Mouse (Mus musculus) mouse trophoblast stem cell (cell line): Measurements from ENCODE around the gene Kif22.

Experiments used
- in situ Hi-C, 2 experiments: fragments of 300-500 bp; cut with MseI, MboI; formaldehyde crosslinking; loops; 2 replicates in 1 of 2; 3 replicates in 1 of 2; pipeline ENCODE4 v1.15.1; 2025

Kif22 gene

GRCm38 (mm10) chr7:127031244-127031643 is 11.0 kb downstream of the Kif22 start:
- in situ Hi-C loops = no loop called here

- in situ Hi-C loops = no loop called here
These were observed 12.1 kb downstream of the Kif22 start for GRCm38 (mm10) chr7:127030172-127030571.

- in situ Hi-C loops = no loop called here
These were observed 14.4 kb downstream of the Kif22 start for GRCm38 (mm10) chr7:127027885-127028284.

- in situ Hi-C loops = no loop called here
These were observed 15.1 kb downstream of the Kif22 start, which contains the start of gene Maz for GRCm38 (mm10) chr7:127026984-127027726. Gene Maz (minus strand): TSS chr7:127027037.

GRCm38 (mm10) chr7:127026616-127026983 is 15.7 kb downstream of the Kif22 start:
- in situ Hi-C loops = no loop called here

- in situ Hi-C loops = no loop called here
These were observed 16.1 kb downstream of the Kif22 start for GRCm38 (mm10) chr7:127026161-127026600.

GRCm38 (mm10) chr7:127025556-127026160 is 16.6 kb downstream of the Kif22 start:
- in situ Hi-C loops = no loop called here

GRCm38 (mm10) chr7:127024755-127025555 is 17.3 kb downstream of the Kif22 start:
- in situ Hi-C loops = no loop called here

- in situ Hi-C loops = no loop called here
These were observed 18.2 kb downstream of the Kif22 start for GRCm38 (mm10) chr7:127023896-127024690.

GRCm38 (mm10) chr7:127023272-127023691 is 19.0 kb downstream of the Kif22 start:
- in situ Hi-C loops = no loop called here

GRCm38 (mm10) chr7:127022528-127023271 is 19.6 kb downstream of the Kif22 start:
- in situ Hi-C loops = no loop called here

GRCm38 (mm10) chr7:127021563-127022527 is 20.4 kb downstream of the Kif22 start:
- in situ Hi-C loops = no loop called here

- in situ Hi-C loops = no loop called here
These were observed 21.2 kb downstream of the Kif22 start, which contains the start of the genes Gm42742 and Prrt2 for GRCm38 (mm10) chr7:127020901-127021562. Gene Gm42742 (minus strand): TSS chr7:127021097. Gene Prrt2 (minus strand): TSS chr7:127021211.

- in situ Hi-C loops = no loop called here
These were observed 21.8 kb downstream of the Kif22 start for GRCm38 (mm10) chr7:127020491-127020890.

GRCm38 (mm10) chr7:127020031-127020430 is 22.2 kb downstream of the Kif22 start:
- in situ Hi-C loops = no loop called here

- in situ Hi-C loops = no loop called here
These were observed 22.8 kb downstream of the Kif22 start for GRCm38 (mm10) chr7:127019306-127019960.

- in situ Hi-C loops = no loop called here
These were observed 23.6 kb downstream of the Kif22 start for GRCm38 (mm10) chr7:127018416-127019305.
